Mouse (Mus musculus): Measurements from ENCODE around the gene Olfr1477. TPM values are rescaled to one million over a fixed set of nuclear protein-coding genes. Genes with fewer than 3 reads are reported as not detected.
"Not testable (repeated sequence)": the region's sequence is repeated elsewhere in the genome, so short reads cannot be mapped to it uniquely, and the experiment has no call there.

Gene Olfr1477
- not detected in 2 replicates for polyA plus RNA-seq (2015; fragmentation: Nextera tagmentation; extraction: Ambion mirVana)

DNA sequence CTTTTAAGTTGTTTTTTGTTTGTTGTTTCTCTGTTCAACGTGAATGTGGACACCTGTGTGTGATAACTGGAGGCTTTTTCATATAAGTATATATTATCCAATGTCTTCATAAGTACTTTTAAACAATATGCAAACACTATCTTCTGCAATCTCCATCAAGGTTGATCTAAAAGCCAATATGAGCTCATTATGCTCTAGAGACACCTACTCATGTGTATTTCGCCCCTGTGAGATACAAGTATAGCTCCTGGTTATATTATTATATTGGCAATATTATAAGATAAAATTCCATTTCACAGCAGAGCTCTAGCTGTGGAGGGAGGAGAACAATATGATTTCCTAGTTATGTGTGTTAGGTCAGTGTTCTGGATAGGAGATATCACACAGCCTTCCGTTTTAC, at the start of gene Olfr1477:
Gene Olfr1477, plus strand, starts transcription at position 301 of the 400 bp plus-strand sequence.
- WGBS, result 73% methylated on average over 3 of the region's 3 CpGs

DNA sequence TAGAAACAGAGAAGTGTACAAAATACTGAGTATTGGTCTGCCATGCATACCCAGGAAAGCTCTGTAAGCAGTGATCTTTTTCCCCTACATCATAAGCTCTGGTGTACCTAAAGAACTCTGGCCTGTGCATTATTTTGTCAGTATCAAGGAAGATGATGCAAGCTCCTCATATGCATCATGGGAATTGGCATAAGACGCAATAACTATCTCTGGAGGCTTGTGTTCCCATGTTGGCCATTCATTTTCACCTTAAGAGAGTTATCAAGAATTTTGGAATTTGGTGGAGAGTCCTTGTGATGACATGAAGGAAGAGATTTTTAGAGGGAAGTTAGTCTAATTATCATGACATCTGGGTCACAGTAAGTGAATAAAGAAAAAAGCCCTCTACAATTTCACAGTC, 44.4 kb upstream of the Olfr1477 start, which contains the start of gene Olfr1472:
Gene Olfr1472, minus strand, starts transcription at position 101 of the 400 bp plus-strand sequence.
- WGBS, result 90% methylated on average over 1 of the region's 1 CpGs
- Histone ChIP-seq H3K36me3 (no peaks in the 10 kb centered on the region), H3K27ac (no peak within 1 kb of the TSS), H3K27me3 (no peaks in the 10 kb centered on the region), H3K4me3 (no peak within 1 kb of the TSS), H3K9me3 (0 out of 2 replicates have a peak, but pooled peaks cover 11% of the 10 kb centered on the region), H3K4me1 (replicated peaks) (no peaks in the 10 kb centered on the region), H3K9ac (no peak within 1 kb of the TSS), H3K4me2 (no peak within 1 kb of the TSS)
- ATAC-seq (ENCODE audit: low FRiP score), result no peak

More for the DNA sequence above, at the start of gene Olfr1477:
- H3K4me1 ChIP-seq (replicated peaks), result no peaks in the 10 kb centered on the region
- no peak within 1 kb of the TSS for H3K27ac ChIP-seq
- no peaks in the 10 kb centered on the region for H3K27me3 ChIP-seq
- no peaks in the 10 kb centered on the region for H3K36me3 ChIP-seq
- ATAC-seq (ENCODE audit: low FRiP score), result no peak
- H3K9ac ChIP-seq, result no peak within 1 kb of the TSS
- no peak within 1 kb of the TSS for H3K4me3 ChIP-seq
- H3K9me3 ChIP-seq, result peaks cover 11% of the 10 kb centered on the region; the same call in 1 of the 2 replicates
- no peak within 1 kb of the TSS for H3K4me2 ChIP-seq

DNA sequence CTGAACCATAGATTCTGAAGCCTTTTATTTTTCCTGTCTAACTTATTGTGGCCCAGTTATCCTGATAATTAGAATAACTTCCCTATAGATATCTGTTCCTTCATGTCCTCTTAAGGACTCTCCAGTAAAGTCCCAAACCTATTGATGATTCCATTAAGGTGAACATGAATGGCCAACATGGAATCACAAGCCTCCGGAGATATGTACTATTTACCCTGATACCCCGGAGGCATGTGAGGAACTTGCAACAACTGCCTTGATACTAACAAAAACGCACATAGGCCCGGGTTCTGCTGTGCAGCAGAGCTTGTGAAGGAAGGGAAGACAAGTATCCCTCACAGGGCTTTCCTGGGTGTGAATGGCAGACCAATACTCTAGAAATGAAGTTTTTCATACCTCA, 31.1 kb upstream of the Olfr1477 start, which contains the start of gene Olfr1474:
Gene Olfr1474, plus strand, starts transcription at position 301 of the 400 bp plus-strand sequence.
- H3K4me1 ChIP-seq (replicated peaks); H3K9ac ChIP-seq; H3K27me3 ChIP-seq; H3K9me3 ChIP-seq; H3K4me3 ChIP-seq; ATAC-seq (ENCODE audit: low FRiP score); H3K27ac ChIP-seq; H3K4me2 ChIP-seq; H3K36me3 ChIP-seq: not testable (repeated sequence)
- 90% methylated on average over 4 of the region's 4 CpGs for WGBS

DNA sequence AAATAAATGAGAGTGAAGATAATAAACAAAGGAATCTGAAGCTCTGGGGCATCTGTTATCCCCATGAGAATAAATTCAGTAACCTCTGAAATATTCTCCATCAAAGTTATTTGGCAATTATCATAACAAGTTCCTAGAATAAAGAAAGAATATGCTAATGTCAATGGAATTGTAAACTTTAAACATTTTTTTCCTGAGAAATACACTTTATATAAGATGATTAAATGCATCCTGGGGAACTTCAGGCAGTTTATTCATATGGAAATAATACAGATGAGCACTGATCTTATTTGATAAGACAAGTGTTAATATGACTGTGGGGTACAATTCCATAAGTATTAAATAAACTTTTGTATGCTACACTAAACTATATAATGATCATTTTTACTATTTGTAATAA, 20.2 kb upstream of the Olfr1477 start, which contains the start of gene Olfr1475:
Gene Olfr1475, minus strand, starts transcription at position 101 of the 400 bp plus-strand sequence.
- H3K36me3 ChIP-seq, result no peaks in the 10 kb centered on the region
- no peak within 1 kb of the TSS for H3K4me3 ChIP-seq
- no peak within 1 kb of the TSS for H3K27ac ChIP-seq
- H3K4me2 ChIP-seq, result no peak within 1 kb of the TSS
- ATAC-seq (ENCODE audit: low FRiP score), result no peak
- H3K9me3 ChIP-seq, result 0 out of 2 replicates have a peak, but pooled peaks cover 4% of the 10 kb centered on the region
- no peaks in the 10 kb centered on the region for H3K27me3 ChIP-seq
- H3K4me1 ChIP-seq (replicated peaks), result no peaks in the 10 kb centered on the region
- no peak within 1 kb of the TSS for H3K9ac ChIP-seq

DNA sequence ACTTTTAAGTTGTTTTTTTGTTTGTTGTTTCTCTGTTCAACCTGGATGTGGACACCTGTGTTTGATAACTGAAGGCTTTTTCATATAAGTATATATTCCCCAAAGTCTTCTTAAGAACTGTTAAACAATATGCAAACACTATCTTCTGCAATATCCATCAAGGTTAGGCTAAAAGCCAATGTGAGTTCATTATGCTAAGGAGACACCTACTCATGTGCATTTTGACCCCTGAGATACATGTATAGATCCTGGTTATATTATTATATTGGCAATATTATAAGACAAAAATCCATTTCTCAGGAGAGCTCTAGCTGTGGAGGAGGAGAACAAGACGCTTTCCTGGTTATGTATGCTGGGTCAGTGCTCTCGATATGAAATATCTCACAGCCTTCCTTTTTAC, 27.3 kb downstream of the Olfr1477 start, which contains the start of gene Olfr1480:
Gene Olfr1480, plus strand, starts transcription at position 301 of the 400 bp plus-strand sequence.
- no peak for ATAC-seq (ENCODE audit: low FRiP score)
- Histone ChIP-seq H3K36me3 (no peaks in the 10 kb centered on the region), H3K4me3 (no peak within 1 kb of the TSS), H3K27ac (no peak within 1 kb of the TSS), H3K27me3 (no peaks in the 10 kb centered on the region), H3K4me1 (replicated peaks) (no peaks in the 10 kb centered on the region), H3K9me3 (peaks cover 16% of the 10 kb centered on the region), H3K4me2 (no peak within 1 kb of the TSS), H3K9ac (no peak within 1 kb of the TSS)
- WGBS, result 88% methylated on average over 2 of the region's 2 CpGs

Other genes starting within 250 kb of the Olfr1477 start
- gene Olfr1465, start 185.0 kb upstream of the Olfr1477 start, polyA plus RNA-seq (2015; fragmentation: Nextera tagmentation; extraction: Ambion mirVana), result not detected in 2 replicates
- gene Olfr1466, start 161.7 kb upstream of the Olfr1477 start, polyA plus RNA-seq (2015; fragmentation: Nextera tagmentation; extraction: Ambion mirVana), result not detected in 2 replicates
- not detected in 2 replicates for gene Olfr1467, start 138.3 kb upstream of the Olfr1477 start, polyA plus RNA-seq (2015; fragmentation: Nextera tagmentation; extraction: Ambion mirVana)
- gene Olfr1469, start 92.7 kb upstream of the Olfr1477 start, polyA plus RNA-seq (2015; fragmentation: Nextera tagmentation; extraction: Ambion mirVana), result not detected in 2 replicates
- not detected in 2 replicates for gene Olfr1471, start 57.1 kb upstream of the Olfr1477 start, polyA plus RNA-seq (2015; fragmentation: Nextera tagmentation; extraction: Ambion mirVana)
- not detected in 2 replicates for gene Olfr1472, start 44.5 kb upstream of the Olfr1477 start, polyA plus RNA-seq (2015; fragmentation: Nextera tagmentation; extraction: Ambion mirVana)
- not detected in 2 replicates for gene Olfr1474, start 31.0 kb upstream of the Olfr1477 start, polyA plus RNA-seq (2015; fragmentation: Nextera tagmentation; extraction: Ambion mirVana)
- not detected in 2 replicates for gene Olfr1475, start 20.4 kb upstream of the Olfr1477 start, polyA plus RNA-seq (2015; fragmentation: Nextera tagmentation; extraction: Ambion mirVana)
- gene Olfr1480, start 27.4 kb downstream of the Olfr1477 start, polyA plus RNA-seq (2015; fragmentation: Nextera tagmentation; extraction: Ambion mirVana), result not detected in 2 replicates
- not detected in 2 replicates for gene Olfr1484, start 83.0 kb downstream of the Olfr1477 start, polyA plus RNA-seq (2015; fragmentation: Nextera tagmentation; extraction: Ambion mirVana)
- not detected in 2 replicates for gene Olfr1487, start 116.8 kb downstream of the Olfr1477 start, polyA plus RNA-seq (2015; fragmentation: Nextera tagmentation; extraction: Ambion mirVana)
- not detected in 2 replicates for gene Olfr1489, start 131.1 kb downstream of the Olfr1477 start, polyA plus RNA-seq (2015; fragmentation: Nextera tagmentation; extraction: Ambion mirVana)
- not detected in 2 replicates for gene Olfr1490, start 150.5 kb downstream of the Olfr1477 start, polyA plus RNA-seq (2015; fragmentation: Nextera tagmentation; extraction: Ambion mirVana)
- gene Olfr1491, start 196.7 kb downstream of the Olfr1477 start, polyA plus RNA-seq (2015; fragmentation: Nextera tagmentation; extraction: Ambion mirVana), result not detected in 2 replicates
- not detected in 2 replicates for gene Olfr1493-ps1, start 222.7 kb downstream of the Olfr1477 start, polyA plus RNA-seq (2015; fragmentation: Nextera tagmentation; extraction: Ambion mirVana)
- not detected in 2 replicates for gene Olfr1494, start 239.2 kb downstream of the Olfr1477 start, polyA plus RNA-seq (2015; fragmentation: Nextera tagmentation; extraction: Ambion mirVana)